Comparison of ENCODE assay signal across 7 mouse cellular contexts in the genomic region with DNA sequence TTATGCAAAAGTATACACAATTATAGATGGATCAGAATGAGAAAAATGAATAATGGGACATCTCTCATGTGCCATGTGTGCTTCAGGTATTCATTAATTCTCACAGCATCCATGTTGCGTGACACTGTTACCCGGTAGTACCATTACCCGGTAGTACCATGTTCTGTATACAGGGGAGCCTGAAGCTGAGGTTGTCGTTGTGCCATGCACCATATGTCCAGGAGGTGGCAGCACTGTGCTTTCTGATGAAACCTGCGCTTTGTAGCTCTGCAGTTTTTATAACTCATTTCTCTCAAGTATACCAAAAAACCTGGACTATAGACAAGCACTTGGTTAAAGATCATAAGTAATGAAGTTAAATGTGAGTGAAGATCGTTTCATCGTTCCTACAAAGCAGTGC. TPM values are rescaled to one million over a fixed set of nuclear protein-coding genes. Genes with fewer than 3 reads are reported as not detected.
A peak's percentile ranks its signal among the peaks of the same experiment; 100 is the strongest.
DNase-seq lines count a peak whose midpoint lies in the region; ATAC-seq lines count a peak whose summit lies in the region.

No protein-coding gene starts in this region.

- H3K9me3 ChIP-seq in intestine, embryonic 16.5 days (ENCODE audit: control insufficient read depth, low read length) = no peaks in the 10 kb centered on the region
- H3K9me3 ChIP-seq in midbrain, embryonic 13.5 days = no peaks in the 10 kb centered on the region

- H3K27ac ChIP-seq in intestine, embryonic 16.5 days (ENCODE audit: low read length) = no peak overlapping the region
- no peak overlapping the region for H3K27ac ChIP-seq in midbrain, embryonic 13.5 days

- no peak overlapping the region for H3K4me3 ChIP-seq in intestine, embryonic 16.5 days (ENCODE audit: low read length)
- H3K4me3 ChIP-seq in midbrain, embryonic 13.5 days (replicated peaks) = no peak overlapping the region

- no peaks in the 10 kb centered on the region for H3K4me1 ChIP-seq in intestine, embryonic 16.5 days (ENCODE audit: control insufficient read depth, insufficient read depth, low read length)
- no peaks in the 10 kb centered on the region for H3K4me1 ChIP-seq in midbrain, embryonic 13.5 days (replicated peaks)

- 0 out of 2 replicates have a peak, but pooled peaks cover 3% of the 10 kb centered on the region for H3K36me3 ChIP-seq in intestine, embryonic 16.5 days (ENCODE audit: control insufficient read depth, insufficient read depth, low read length)
- H3K36me3 ChIP-seq in midbrain, embryonic 13.5 days = no peaks in the 10 kb centered on the region

- intact Hi-C loops in left cerebral cortex, postnatal 36 days (cut with DNase I) = loop anchor here (2.0 to 5.0 kb wide), 2 partner anchors 45 to 103 kb away; no protein-coding TSS in a partner anchor

- no peaks in the 10 kb centered on the region for H3K27me3 ChIP-seq in intestine, embryonic 16.5 days (replicated peaks; ENCODE audit: control insufficient read depth, insufficient read depth, low read length)
- H3K27me3 ChIP-seq in midbrain, embryonic 13.5 days = no peaks in the 10 kb centered on the region

- no peak overlapping the region for H3K4me2 ChIP-seq in intestine, embryonic 16.5 days (ENCODE audit: low read depth, low read length)
- H3K4me2 ChIP-seq in midbrain, embryonic 13.5 days (replicated peaks) = no peak overlapping the region

- ATAC-seq in intestine, embryonic 16.5 days = peak; percentile 54; the same call in 1 of the 2 replicates
- peak; percentile 86 for ATAC-seq in midbrain, embryonic 13.5 days

- 17% methylated on average over 7 of the region's 7 CpGs for WGBS in intestine, embryonic 16.5 days
- WGBS in midbrain, embryonic 13.5 days = 22% methylated on average over 7 of the region's 7 CpGs

- DNase-seq in adipocyte (ENCODE audit: low spot score) = peak; percentile 94
- peak; percentile 84 to 89 for DNase-seq in cerebellum, postnatal 36 days
- peak; percentile 80 for DNase-seq in gastrocnemius, adult 18-20 months (ENCODE audit: low spot score)
- DNase-seq in left cerebral cortex, postnatal 36 days (ENCODE audit: low spot score in 2 of 2) = peak; percentile 76 to 82
- DNase-seq in spleen, adult 12 weeks (ENCODE audit: low spot score) = peak; percentile 63

- no peak overlapping the region for H3K9ac ChIP-seq in intestine, embryonic 16.5 days (ENCODE audit: low read depth, low read length)
- no peak overlapping the region for H3K9ac ChIP-seq in midbrain, embryonic 13.5 days (replicated peaks)

RNA-seq across cellular contexts. Expression of a gene that starts 14.0 kb away (rescaled TPM):
- total RNA-seq in gastrocnemius, adult 18-20 months (2021) = 1 to 10 TPM; 1.8 to 2.3 TPM
- polyA plus RNA-seq in intestine, embryonic 16.5 days (2015; fragmentation: Nextera tagmentation; extraction: Ambion mirVana) = 22.3 and 23.6 TPM in 2 replicates
- 1 to 10 TPM; 1.7 to 2.0 TPM for total RNA-seq in left cerebral cortex, postnatal 36 days (2021)
- 1.8 and 2.1 TPM in 2 replicates for polyA plus RNA-seq in midbrain, embryonic 13.5 days (2015; fragmentation: Nextera tagmentation; extraction: Ambion mirVana)

RNA-seq across cellular contexts. Expression of a gene that starts 14.1 kb away (rescaled TPM):
- total RNA-seq in gastrocnemius, adult 18-20 months (2021) = 1 to 10 TPM; 1.4 to 1.5 TPM
- 7.7 and 7.8 TPM in 2 replicates for polyA plus RNA-seq in intestine, embryonic 16.5 days (2015; fragmentation: Nextera tagmentation; extraction: Ambion mirVana)
- total RNA-seq in left cerebral cortex, postnatal 36 days (2021) = 1 to 10 TPM; 4.0 to 4.4 TPM
- polyA plus RNA-seq in midbrain, embryonic 13.5 days (2015; fragmentation: Nextera tagmentation; extraction: Ambion mirVana) = 5.2 and 5.3 TPM in 2 replicates

RNA-seq across cellular contexts. Expression of a gene that starts 32.2 kb away (rescaled TPM):
- 1 to 10 TPM; 5.1 to 8.2 TPM for total RNA-seq in gastrocnemius, adult 18-20 months (2021)
- polyA plus RNA-seq in intestine, embryonic 16.5 days (2015; fragmentation: Nextera tagmentation; extraction: Ambion mirVana) = 134 and 142 TPM in 2 replicates
- 10 to 100 TPM; 37.3 to 39.8 TPM for total RNA-seq in left cerebral cortex, postnatal 36 days (2021)
- polyA plus RNA-seq in midbrain, embryonic 13.5 days (2015; fragmentation: Nextera tagmentation; extraction: Ambion mirVana) = 97.1 and 103 TPM in 2 replicates

Comparison
In these comparisons a context has a peak if more than half of its experiments do, and no peak if none do; other contexts are left out.
1. RNA of a gene that starts 32.2 kb away (total RNA-seq): 37.3 to 39.8 TPM in left cerebral cortex, postnatal 36 days; 5.1 to 8.2 TPM in gastrocnemius, adult 18-20 months; every median in the first group is over 4 times any median in the second.
2. Peak in every context shown above with its lines, with median percentiles within 50 percentile points of each other: DNase-seq.